Mouse (Mus musculus) lung, postnatal 0 days (tissue): ENCODE data around the gene Mcee.

Experiments used
- CTCF ChIP-seq: IDR thresholded peaks from 2 replicates; pipeline ENCODE4 v1.5.1; 2016; ENCODE audit warnings: antibody characterized with exemption, mild to moderate bottlenecking
- EP300 ChIP-seq: IDR thresholded peaks from 2 replicates; pipeline ENCODE4 v1.6.1; 2016; ENCODE audit warnings: antibody characterized with exemption, mild to moderate bottlenecking, control low read depth

DNA sequence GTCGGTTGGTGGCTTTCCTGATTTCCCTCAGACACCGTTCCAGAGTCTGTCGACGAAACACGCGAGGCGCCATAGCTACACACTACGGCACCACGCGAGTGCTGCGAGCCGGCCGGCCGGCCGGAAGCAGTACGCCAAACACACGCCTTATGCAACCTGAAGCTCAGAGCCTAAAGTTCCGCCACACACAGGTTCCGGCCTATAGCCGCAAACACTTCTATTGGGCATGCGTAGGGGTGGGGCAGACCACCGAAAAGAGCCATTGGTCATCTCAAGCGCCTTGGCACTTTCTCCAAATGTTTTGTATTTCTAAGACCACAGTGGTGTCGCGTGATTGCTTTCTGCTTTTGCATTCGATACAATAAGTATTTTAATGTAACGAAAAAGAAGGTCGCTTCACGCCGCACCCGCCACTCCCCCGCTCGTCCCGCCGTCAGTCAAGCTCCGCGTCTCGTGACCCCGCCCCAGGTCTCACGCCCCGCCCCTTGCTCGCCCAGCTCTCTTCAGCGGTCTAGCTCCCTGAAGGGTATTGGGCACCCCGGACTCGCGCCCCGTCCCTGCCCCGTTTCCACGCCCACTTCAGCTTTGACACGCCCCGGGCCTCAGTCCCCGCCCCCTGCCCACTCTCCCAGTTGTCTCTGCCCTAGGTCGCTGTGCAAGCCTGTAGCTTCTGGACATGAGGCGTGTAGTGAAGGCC is at the start of gene Mcee, which contains the start of gene Mphosph10:
- TF ChIP-seq CTCF (peak; percentile 29), EP300 (peak; percentile 26; the same call in 1 of the 2 replicates)
